Mouse (Mus musculus) embryo, embryonic 11.5 days (tissue): ENCODE data around the gene Stard9.

Experiments
- DNase-seq: peaks from one replicate; pipeline ENCODE4 v3.0.0-alpha.2; 2012; ENCODE audit warnings: low read depth, low spot score

Stard9 gene

GRCm38 (mm10) chr2:120729775-120730585 is 101.1 kb downstream of the Stard9 start:
- peak; percentile 17 for DNase-seq

GRCm38 (mm10) chr2:120730639-120731166 is 101.8 kb downstream of the Stard9 start:
- no peak for DNase-seq

- DNase-seq = peak; percentile 91
Observed at GRCm38 (mm10) chr2:120731167-120731862, 102.4 kb downstream of the Stard9 start.

GRCm38 (mm10) chr2:120731877-120732530 is 103.1 kb downstream of the Stard9 start:
- DNase-seq = no peak

GRCm38 (mm10) chr2:120745496-120745895 is 116.6 kb downstream of the Stard9 start:
- DNase-seq = no peak

GRCm38 (mm10) chr2:120748041-120748440 is 119.1 kb downstream of the Stard9 start:
- no peak for DNase-seq

GRCm38 (mm10) chr2:120761922-120762321 is 133.0 kb downstream of the Stard9 start:
- no peak for DNase-seq

GRCm38 (mm10) chr2:120770265-120770935 is 141.5 kb downstream of the Stard9 start:
- DNase-seq = no peak
